Mouse (Mus musculus): Measurements from ENCODE around the gene Zfp677. TPM values are rescaled to one million over a fixed set of nuclear protein-coding genes. Genes with fewer than 3 reads are reported as not detected.
"Not testable (repeated sequence)": the region's sequence is repeated elsewhere in the genome, so short reads cannot be mapped to it uniquely, and the experiment has no call there.

The Zfp677 gene
- 1 to 10 TPM; 2.6 to 3.6 TPM for total RNA-seq (2021)
- long read RNA-seq, experiment 1, partial matches to known transcripts = 0 of 2 reads
- long read RNA-seq, experiment 1, other reads (novel, unspliced or antisense) = 0 of 2 reads
- long read RNA-seq, experiment 2, partial matches to known transcripts = 0 of 3 reads
- long read RNA-seq, experiment 2, other reads (novel, unspliced or antisense) = 2 of 3 reads

- peak; percentile 80 for DNase-seq
Measured at GRCm38 (mm10) chr17:21383391-21384056, at the start of gene Zfp677. Zfp677 (plus strand) TSS chr17:21383748.

- not testable (repeated sequence) for DNase-seq
Measured at GRCm38 (mm10) chr17:21368018-21368417, 15.5 kb upstream of the Zfp677 start.

DNA sequence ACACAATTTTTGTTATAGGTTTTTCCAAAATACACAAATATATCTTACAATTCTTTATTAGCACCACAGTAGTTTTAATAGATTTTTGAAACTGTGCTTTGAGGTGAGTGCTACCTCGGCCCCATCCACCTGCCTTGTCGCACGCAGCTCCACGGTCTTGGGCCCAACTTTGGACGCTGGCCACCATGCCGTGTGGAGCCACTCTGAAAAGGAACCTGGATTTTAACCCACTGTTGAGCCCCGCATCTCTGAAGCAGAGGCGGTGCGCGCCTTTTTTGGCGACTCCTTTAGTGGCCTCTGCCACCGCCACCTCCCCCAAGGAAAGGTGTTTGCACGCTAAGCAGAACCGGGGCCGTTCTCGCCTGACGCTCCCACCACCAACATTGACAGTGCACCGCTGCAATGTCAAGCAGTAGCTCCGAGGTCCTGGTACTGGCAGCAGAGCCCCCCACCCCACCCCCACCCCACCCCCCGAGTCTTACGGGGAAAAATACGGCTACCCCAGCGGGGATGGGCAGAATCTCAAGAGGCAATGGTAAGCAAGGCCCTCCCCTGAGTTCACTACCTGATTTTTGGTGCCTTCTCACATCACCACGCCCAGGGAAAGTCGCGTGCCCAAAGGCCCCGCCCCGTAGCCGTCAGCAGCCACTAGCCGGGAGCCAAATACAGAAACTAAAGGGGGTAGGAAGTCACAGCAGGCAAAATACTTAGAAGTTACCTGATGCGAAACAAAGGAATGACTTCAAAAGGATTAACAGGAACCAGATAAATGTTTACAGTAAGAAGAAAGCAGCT, 13.4 kb upstream of the Zfp677 start:
- DNase-seq = peak; percentile 22

DNA sequence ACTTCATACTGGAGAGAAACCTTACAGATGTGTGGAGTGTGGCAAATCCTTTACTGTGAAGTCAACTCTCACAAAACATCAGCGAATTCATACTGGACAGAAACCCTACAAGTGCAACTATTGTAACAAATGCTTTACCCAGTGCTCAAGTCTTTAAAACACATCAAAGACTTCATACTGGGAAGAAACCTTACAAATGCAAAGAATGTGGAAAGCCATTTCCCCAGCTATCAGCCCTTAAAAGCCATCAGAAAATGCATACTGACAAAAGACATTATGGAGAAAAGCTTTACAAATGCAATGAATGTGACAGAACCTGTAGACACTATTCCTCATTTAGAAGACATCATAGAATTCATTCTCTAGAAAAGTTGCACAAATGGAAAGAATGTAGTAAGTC, 8.2 kb upstream of the Zfp677 start:
- no peak for DNase-seq

GRCm38 (mm10) chr17:21384057-21384411, 486 bp downstream of the Zfp677 start:
- DNase-seq = no peak

DNA sequence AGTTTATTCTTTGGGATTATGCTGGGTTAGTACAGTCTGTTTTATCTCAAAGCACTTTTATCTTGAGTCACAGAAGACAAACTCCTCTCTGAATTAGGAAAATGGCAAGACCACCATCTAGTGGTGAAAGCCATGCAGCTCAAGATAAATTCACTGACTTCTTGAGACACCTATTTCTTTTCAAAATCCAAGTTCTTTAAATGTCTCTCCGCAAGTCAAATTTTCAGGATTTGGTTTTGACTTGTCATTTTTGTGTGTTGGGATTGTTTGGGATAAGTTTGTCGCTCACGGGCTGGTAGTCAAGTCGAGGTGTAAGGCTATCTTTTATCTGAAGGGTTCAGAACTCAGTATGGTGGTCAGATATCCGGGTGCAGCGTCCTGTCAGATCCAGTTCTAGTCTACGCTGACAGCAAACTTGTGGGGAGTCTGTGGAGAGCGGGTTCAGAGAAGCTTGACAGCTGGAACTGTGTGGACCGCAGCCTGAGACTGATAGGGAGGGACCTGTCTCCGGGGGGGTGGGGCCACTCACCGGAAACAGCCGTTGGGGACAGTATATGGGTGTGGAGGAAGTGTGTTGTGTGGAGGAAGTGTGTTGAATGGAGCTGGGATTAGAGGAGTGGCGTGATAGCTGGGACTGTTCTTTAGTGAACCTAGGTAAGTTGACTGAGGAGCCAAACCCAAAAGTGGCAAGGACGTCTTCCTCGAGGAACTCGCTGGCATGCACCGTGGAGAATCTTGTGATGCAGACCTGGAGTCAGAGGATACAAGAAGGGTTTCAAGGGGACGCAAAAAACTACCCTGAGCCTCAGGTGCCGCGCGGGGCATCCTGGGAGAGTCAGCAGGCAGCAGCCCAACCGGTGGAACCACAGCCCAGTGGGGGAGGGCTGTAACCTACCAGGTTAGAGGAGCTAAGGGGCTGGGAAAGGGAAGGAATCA, 39.4 kb downstream of the Zfp677 start, which contains the start of gene Zfp54:
Gene Zfp54 (plus strand): TSS at position 564 of the 936 bp plus-strand sequence.
- peak; percentile 88 for DNase-seq

DNA sequence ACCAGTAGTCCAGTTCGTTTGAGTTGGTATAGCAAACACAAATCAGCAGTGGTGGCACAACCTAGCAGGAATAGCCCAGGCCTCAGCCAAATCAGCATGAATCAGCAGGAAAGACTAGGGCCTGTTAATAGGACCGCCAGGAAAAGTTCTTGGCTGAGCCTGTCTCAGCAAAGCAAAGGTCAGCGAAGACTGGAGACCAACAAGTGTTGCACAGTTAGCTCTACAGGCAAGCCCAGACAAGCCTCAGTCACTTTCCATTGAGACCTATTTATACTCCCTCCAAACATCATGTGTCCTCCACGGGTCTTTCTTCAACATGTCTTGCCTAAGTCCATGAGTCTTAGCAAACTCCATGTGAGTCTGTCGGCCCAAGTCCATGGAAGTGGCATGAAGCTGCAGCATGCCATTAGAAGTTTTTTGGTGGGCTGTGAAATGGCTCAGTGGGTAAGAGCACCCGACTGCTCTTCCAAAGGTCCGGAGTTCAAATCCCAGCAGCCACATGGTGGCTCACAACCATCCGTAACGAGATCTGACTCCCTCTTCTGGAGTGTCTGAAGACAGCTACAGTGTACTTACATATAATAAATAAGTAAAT, 55.4 kb downstream of the Zfp677 start:
- DNase-seq = peak; percentile 4

Other genes starting within 250 kb of the Zfp677 start
- not detected for gene Vmn1r234, start 157.7 kb upstream of the Zfp677 start, total RNA-seq (2021)
- not detected for gene Vmn1r235, start 127.3 kb upstream of the Zfp677 start, total RNA-seq (2021)
- gene Vmn1r236, start 100.8 kb upstream of the Zfp677 start, total RNA-seq (2021) = not detected
- not detected for gene Vmn1r237, start 71.9 kb upstream of the Zfp677 start, total RNA-seq (2021)
- gene Zfp54, start 39.5 kb downstream of the Zfp677 start, total RNA-seq (2021) = 1 to 10 TPM; 1.5 to 2.2 TPM
- 1 to 10 TPM; 6.8 to 7.0 TPM for gene Zfp51, start 66.6 kb downstream of the Zfp677 start, total RNA-seq (2021)
- gene Zfp53, start 105.2 kb downstream of the Zfp677 start, total RNA-seq (2021) = 1 to 10 TPM; 4.1 to 6.3 TPM
- 10 to 100 TPM; 20.0 to 23.6 TPM for gene Zfp52, start 151.8 kb downstream of the Zfp677 start, total RNA-seq (2021)
- 10 to 100 TPM; 10.3 to 11.4 TPM for gene Zfp948, start 183.3 kb downstream of the Zfp677 start, total RNA-seq (2021)